Mouse (Mus musculus): Measurements from ENCODE around the gene Mief1.

Gene Mief1

GRCm38 (mm10) chr15:80261100-80261499, 27.3 kb downstream of the Mief1 start:
- in situ Hi-C loops (cut with MboI; ENCODE audit: low sequenced_read_pairs) = no loop called here

DNA sequence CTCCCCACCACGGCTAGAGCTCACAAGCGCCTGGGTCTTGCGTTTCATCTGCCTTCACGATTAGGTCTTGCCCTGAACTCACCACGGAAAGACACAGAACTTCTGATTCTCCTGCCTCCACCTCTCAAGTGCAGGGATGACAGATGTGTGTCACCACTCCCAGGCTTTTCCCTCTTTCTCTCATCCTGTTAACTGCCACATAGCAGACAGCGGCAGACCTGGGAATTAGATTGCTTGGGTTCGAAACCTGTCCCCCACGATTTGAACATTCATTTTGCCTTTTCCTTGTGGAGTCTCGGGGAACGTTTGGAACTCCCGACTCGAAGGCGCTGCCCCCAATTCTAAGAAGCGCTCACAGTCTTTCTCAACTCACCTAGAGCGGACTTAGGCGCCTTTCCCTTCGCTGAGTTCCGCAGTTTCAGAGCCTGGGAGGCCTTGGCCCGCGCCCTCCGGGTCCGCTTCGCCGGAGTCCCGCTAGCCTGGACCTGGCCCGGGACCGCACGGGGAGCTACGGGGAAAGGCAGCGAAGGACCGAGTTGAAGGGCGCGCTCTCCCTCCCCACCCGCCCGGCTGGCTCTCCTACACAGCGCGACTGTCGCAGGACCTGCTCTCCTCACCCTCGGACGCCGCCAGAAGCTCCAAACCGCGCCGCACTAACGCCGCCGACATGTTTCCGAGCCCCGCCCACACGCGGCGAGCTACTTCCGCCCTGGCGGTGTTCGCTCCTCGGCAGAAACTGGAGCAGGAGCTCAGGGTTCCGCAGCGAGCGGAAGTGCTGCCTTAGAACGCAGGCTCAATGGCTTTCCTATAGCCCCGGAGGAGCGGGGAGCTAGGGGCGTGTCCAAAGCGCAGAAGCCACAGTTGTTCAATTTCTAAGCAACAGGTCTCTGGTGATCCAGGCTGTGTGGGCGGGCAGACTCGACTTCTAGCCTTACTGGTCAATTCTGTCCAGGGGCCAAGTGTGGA, 30.1 kb downstream of the Mief1 start, which contains the start of gene Rps19bp1:
Gene Rps19bp1, minus strand, starts transcription at position 706 of the 966 bp plus-strand sequence.
- in situ Hi-C loops (cut with MboI; ENCODE audit: low sequenced_read_pairs) = no loop called here

GRCm38 (mm10) chr15:80266281-80266680, 32.5 kb downstream of the Mief1 start:
- in situ Hi-C loops (cut with MboI; ENCODE audit: low sequenced_read_pairs) = loop anchor here (5.0 kb wide), 1 partner anchor 441 kb away; no protein-coding TSS in a partner anchor

GRCm38 (mm10) chr15:80271858-80272396, 38.1 kb downstream of the Mief1 start:
- in situ Hi-C loops (cut with MboI; ENCODE audit: low sequenced_read_pairs) = no loop called here

DNA sequence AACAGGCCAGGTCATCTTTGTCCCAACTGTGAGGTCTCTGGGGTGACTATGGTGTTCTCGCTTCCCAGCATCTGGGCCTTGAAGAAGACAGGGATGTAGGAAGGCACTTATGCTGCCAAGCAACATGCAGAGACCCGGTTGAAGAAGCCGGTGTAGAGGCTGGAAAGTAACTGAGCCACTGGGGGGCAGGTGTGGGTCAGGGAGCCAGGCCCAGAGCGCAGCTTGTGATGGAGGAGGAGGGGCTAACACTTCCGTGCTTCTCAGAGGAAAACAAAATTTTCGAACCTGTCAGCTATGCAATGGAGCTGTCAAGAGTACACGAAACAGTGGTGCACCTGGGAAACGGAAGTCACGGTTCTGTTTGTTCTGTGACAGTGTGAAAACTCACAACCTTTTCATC, 43.3 kb downstream of the Mief1 start:
- in situ Hi-C loops (cut with MboI; ENCODE audit: low sequenced_read_pairs) = no loop called here

GRCm38 (mm10) chr15:80277625-80278024, 43.8 kb downstream of the Mief1 start:
- in situ Hi-C loops (cut with MboI; ENCODE audit: low sequenced_read_pairs) = no loop called here

GRCm38 (mm10) chr15:80278121-80278759, 44.4 kb downstream of the Mief1 start:
- in situ Hi-C loops (cut with MboI; ENCODE audit: low sequenced_read_pairs) = no loop called here

GRCm38 (mm10) chr15:80279053-80279452, 45.2 kb downstream of the Mief1 start:
- in situ Hi-C loops (cut with MboI; ENCODE audit: low sequenced_read_pairs) = no loop called here

- in situ Hi-C loops (cut with MboI; ENCODE audit: low sequenced_read_pairs) = no loop called here
These were observed 46.8 kb downstream of the Mief1 start for GRCm38 (mm10) chr15:80280646-80281045.

DNA sequence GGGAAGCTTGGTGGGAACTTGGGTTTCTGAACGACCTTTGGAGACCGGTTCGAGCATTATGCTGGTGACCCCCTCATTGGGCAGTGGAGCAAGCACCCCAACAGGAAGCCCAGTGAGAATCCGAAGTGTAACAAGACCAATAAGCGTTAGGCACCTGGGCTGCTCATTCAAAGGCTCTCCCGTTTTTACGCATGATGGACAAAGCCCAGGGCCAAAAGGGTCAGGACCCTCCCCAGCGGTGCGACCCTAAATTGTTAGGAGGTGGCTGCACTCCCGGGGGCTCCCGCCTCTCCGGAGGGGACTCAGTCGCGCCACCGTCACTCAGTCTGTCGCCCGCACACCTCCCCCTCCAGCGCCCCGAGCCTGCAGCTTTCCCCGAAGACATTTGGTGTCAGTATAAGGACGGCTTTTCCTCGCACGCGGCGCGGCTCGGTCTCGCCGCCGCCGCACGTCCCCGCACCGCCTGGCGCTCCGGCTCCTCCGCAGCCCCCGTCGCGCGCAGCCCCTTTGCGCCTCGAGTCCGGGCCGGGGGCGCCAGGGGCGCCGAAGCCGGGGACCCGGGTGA, 53.1 kb downstream of the Mief1 start, which contains the start of gene Cacna1i:
Gene Cacna1i, plus strand, starts transcription at position 388 of the 565 bp plus-strand sequence.
- in situ Hi-C loops (cut with MboI; ENCODE audit: low sequenced_read_pairs) = no loop called here

DNA sequence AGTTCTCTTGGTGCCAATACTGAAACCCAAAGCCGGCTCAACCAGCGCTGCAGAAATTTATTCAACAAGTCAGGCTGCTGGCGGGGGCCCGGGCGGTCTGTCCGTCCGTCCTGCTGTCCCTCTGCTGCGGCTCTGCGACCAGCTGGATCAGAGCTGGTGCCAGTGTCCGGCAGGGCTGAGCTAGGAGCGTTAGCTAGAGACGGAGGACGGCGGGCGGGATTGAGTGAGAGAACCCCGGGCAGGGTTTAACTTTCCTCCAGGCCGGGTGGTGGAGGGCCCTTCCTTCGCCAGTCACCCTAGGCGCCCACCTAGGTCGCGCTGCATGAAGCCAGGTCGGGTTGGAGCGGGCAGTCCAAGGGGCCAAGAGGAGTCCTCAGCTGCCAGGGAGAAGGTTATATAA, 54.2 kb downstream of the Mief1 start:
- in situ Hi-C loops (cut with MboI; ENCODE audit: low sequenced_read_pairs) = no loop called here

DNA sequence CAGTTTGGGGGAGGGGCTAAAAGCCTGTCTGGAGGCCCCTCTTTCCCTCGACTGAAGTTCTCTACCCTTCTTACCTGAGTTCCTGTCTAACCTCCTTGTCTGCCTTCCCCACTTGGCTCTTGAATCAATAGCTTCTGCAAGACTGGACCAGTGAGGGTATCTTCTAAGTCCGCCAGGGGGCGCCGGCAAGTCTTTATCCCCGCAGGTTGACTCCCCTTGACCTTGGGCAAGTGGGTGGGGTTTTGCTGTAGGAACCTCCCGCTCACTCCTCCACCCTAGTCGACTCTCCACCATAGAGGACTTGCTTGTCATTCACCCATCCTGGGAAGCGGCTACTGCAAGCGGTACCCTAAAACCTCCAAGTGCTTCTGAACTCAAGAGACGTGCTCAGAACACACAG, 55.6 kb downstream of the Mief1 start:
- in situ Hi-C loops (cut with MboI; ENCODE audit: low sequenced_read_pairs) = no loop called here

DNA sequence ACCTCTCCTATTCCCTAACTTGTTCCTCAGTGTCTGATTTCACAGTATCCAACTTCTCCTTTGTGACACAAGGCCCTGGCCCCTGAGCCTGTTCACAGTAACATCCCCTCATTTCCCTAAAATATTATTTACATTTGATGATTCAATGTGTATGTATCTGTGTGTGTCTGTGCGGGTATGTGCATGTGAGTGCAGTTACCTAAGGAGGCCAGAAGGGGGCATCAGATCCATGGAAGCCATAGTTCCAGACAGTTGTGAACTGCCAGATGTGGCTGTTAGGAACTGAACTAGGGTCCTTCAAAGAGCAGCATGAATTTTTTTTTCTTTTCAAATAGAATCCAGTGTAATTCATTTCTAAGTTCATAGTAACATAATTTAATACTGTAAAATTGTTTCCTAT, 63.3 kb downstream of the Mief1 start:
- in situ Hi-C loops (cut with MboI; ENCODE audit: low sequenced_read_pairs) = no loop called here
